Mouse (Mus musculus) cerebellum, adult 2 months (tissue): ENCODE measurements around the gene Abca4.

Experiments
- CTCF ChIP-seq: fragments of 200-500 bp; IDR thresholded peaks from 2 replicates; pipeline ENCODE4 v1.5.1; 2011; ENCODE audit warnings: low read depth, mild to moderate bottlenecking, control low read depth, low read length, moderate library complexity, borderline replicate concordance; ENCODE audit not compliant: insufficient read depth
- POLR2A ChIP-seq: fragments of 200-500 bp; IDR thresholded peaks from 2 replicates; pipeline ENCODE4 v1.6.1; 2011; ENCODE audit warnings: low read length, control low read depth, borderline replicate concordance; ENCODE audit not compliant: insufficient read depth

DNA sequence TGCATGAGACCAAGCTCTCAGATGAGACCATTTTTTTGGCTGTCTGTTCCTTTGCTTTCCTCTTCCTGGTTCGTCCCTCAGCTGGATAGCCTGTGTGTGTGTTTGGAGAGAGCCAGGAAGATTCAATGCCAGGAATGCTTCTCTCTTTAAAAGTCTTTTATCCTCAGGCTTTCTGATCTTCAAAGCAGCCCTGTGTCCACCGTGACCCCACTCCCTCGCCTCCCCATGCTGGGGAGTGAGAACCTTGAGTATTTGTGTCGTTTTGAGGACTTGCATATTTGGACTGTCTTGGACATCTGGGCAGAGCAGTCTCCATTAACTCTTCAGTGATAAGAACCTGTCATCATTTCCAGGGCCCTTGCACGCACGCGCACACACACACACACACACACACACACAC is 57.8 kb downstream of the Abca4 start:
- TF ChIP-seq CTCF (no peak), POLR2A (no peak)
